Mouse (Mus musculus): ENCODE results near the gene Oat.

- TF ChIP-seq POLR2A (IDR thresholded peaks at IDR 0.05; ENCODE audit: low read depth, low read length) (no peak), CTCF (IDR thresholded peaks at IDR 0.05; ENCODE audit: borderline replicate concordance, insufficient read depth, low read length) (no peak)
Observed at GRCm38 (mm10) chr7:132541566-132541965, 34.6 kb downstream of the Oat start.

Measured in embryonic fibroblast, embryonic 13.5 days (primary cell).